Mouse (Mus musculus): ENCODE results near the gene Slf1.

DNA sequence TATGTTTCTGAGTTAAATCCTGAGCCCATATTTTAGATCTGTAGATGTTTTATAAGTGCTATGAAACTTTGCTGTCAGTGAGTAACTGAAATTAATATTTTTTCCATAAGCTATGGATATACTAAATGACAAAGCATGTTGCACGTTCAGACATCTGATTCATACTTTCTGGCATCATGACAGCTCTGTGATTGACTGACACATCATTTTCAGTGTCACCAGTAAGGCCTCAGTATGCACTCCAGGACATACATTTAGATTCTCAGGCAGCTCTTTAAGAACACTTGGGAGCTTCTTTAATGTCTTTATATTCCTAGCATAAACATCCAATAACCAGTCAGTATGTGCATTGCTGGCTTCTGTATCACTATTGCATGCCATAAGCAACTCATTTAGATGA is 91.9 kb downstream of the Slf1 start:
- TF ChIP-seq FOSL1 (IDR thresholded peaks at IDR 0.05; ENCODE audit: insufficient read depth, low read length, poor library complexity, severe bottlenecking) (no peak), CEBPB (IDR thresholded peaks at IDR 0.05; ENCODE audit: low read depth) (no peak), CTCF (IDR thresholded peaks at IDR 0.05; ENCODE audit: control insufficient read depth, insufficient read depth, insufficient read length) (no peak)
